Mouse (Mus musculus): ENCODE results near the gene Pias3. TPM values are rescaled to one million over a fixed set of nuclear protein-coding genes. Genes with fewer than 3 reads are reported as not detected.
A peak's percentile ranks its signal among the peaks of the same experiment; 100 is the strongest.

Gene Pias3
- total and polyA plus RNA-seq, 3 experiments, result 5.9 to 21.4 (median 13.1) TPM

DNA sequence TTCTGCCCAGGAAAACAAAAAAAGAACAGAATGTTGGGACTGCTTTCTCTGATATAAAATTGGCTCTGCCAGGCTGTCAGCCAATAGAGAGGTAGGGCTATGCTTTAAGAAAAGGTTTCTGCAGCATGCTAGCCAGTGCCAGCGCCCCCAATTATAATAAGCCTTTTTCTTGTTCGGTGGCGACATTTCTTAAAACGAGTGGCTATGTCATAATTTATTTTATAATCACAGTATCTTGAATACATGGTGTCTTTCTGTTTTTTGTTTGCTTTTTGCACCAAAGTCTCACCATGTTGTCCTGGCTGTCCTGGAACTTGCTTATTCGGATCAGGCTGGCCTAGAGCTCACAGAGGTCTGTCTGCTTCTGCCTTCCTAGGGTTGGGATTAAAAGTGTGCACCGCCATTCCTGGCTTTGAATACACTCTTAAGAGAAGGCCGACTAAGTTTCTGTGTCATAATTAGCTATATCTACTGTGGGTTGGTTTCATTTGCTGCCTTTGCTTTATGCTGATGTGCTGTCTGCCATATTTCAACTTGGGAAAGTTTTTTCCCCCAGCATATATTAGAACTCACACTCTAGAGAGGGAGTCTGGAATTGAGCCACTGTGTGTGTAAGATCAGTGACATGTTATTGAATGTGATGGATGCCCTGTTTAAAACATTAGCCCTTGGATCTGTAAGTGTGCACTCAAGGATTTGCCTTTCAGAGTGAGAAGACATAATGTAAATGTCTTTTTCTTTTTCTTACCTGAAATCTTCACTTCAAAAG, 32.6 kb downstream of the Pias3 start:
- Histone ChIP-seq H3K4me2 (ENCODE audit: insufficient read depth, low read depth, poor library complexity, severe bottlenecking) (peak overlapping the region; percentile 99), H3K9ac (ENCODE audit: insufficient read depth, low read depth) (peak overlapping the region; percentile 98), H3K4me1 (ENCODE audit: control insufficient read depth in 1 of 2, insufficient read depth in 2 of 2) (peaks cover 7 to 45% of the 10 kb centered on the region in 2 experiments), H3K9me3 (replicated peaks; ENCODE audit: low read length) (no peaks in the 10 kb centered on the region), H3K27me3 (replicated peaks) (no peaks in the 10 kb centered on the region), H3K27ac (ENCODE audit: insufficient read depth, low read depth) (no peak overlapping the region), H3K4me3 (replicated peaks in 1 of 3; ENCODE audit: low read depth in 2 of 3, low read length in 2 of 3, poor library complexity in 1 of 3) (peak overlapping the region; percentile 82 to 96 (median 91)), H3K79me2 (replicated peaks; ENCODE audit: control insufficient read depth, extremely low read depth, insufficient read depth, poor library complexity, severe bottlenecking) (peaks cover 62% of the 10 kb centered on the region), H3K36me3 (replicated peaks in 1 of 2; ENCODE audit: control insufficient read depth in 1 of 2, insufficient read depth in 1 of 2, low read length in 1 of 2) (peaks cover 5 to 25% of the 10 kb centered on the region in 2 experiments)
- DNase-seq (ENCODE audit: extremely low read depth), result no peak
- in situ Hi-C loops (cut with MboI; ENCODE audit: low pct_ligation_motif_present, low pct_unique_long_range_greater_than_20kb, low sequenced_read_pairs), result no loop called here
- TF ChIP-seq MXI1 (IDR thresholded peaks at IDR 0.05; ENCODE audit: low read depth, low read length), result peak; percentile 51; the same call in 1 of the 2 replicates
- no peak for TF ChIP-seq MEF2A (IDR thresholded peaks at IDR 0.05; ENCODE audit: borderline replicate concordance, low read depth, low read length)
- dilution Hi-C loops (cut with MboI; ENCODE audit: extremely low pct_ligation_motif_present, extremely low pct_unique_long_range_greater_than_20kb, low sequenced_read_pairs), result no loop called here

DNA sequence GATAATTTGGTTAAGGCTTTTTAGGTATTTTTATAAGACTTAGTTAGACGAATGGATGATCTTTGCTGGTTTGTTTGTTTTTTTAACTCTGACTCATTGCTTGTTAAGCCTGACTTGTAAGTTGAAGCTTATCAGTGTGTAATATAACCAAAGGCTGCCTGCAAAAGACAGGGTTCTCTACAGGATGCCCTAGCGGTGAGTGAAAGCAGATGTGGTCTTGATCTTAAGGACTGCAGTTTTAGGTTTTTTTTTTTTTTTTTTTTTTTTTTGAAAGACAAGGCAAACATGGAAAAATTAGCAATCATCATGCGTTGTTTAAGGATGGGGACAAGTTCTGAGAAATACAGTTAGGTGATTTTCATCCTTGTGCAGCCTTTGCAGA, 33.2 kb downstream of the Pias3 start:
- in situ Hi-C loops (cut with MboI; ENCODE audit: low pct_ligation_motif_present, low pct_unique_long_range_greater_than_20kb, low sequenced_read_pairs) (no loop called here), dilution Hi-C loops (cut with MboI; ENCODE audit: extremely low pct_ligation_motif_present, extremely low pct_unique_long_range_greater_than_20kb, low sequenced_read_pairs) (no loop called here)
- peaks cover 4 to 21% of the 10 kb centered on the region in 2 experiments for H3K36me3 ChIP-seq (replicated peaks in 1 of 2; ENCODE audit: control insufficient read depth in 1 of 2, insufficient read depth in 1 of 2, low read length in 1 of 2)
- H3K4me1 ChIP-seq (ENCODE audit: control insufficient read depth in 1 of 2, insufficient read depth in 2 of 2), result peaks cover 9 to 51% of the 10 kb centered on the region in 2 experiments
- DNase-seq (ENCODE audit: extremely low read depth), result peak; percentile 45
- no peak overlapping the region for H3K27ac ChIP-seq (ENCODE audit: insufficient read depth, low read depth)
- H3K4me2 ChIP-seq (ENCODE audit: insufficient read depth, low read depth, poor library complexity, severe bottlenecking), result peak overlapping the region; percentile 99; the same call in 1 of the 2 replicates
- peaks cover 62% of the 10 kb centered on the region for H3K79me2 ChIP-seq (replicated peaks; ENCODE audit: control insufficient read depth, extremely low read depth, insufficient read depth, poor library complexity, severe bottlenecking)
- H3K4me3 ChIP-seq (replicated peaks in 1 of 3; ENCODE audit: low read depth in 2 of 3, low read length in 2 of 3, poor library complexity in 1 of 3), result peak overlapping the region in 2 of 3 experiments; percentile 91 to 96
- H3K27me3 ChIP-seq (replicated peaks), result no peaks in the 10 kb centered on the region
- H3K9me3 ChIP-seq (replicated peaks; ENCODE audit: low read length), result no peaks in the 10 kb centered on the region
- no peak overlapping the region; the same call in 1 of the 2 replicates for H3K9ac ChIP-seq (ENCODE audit: insufficient read depth, low read depth)
- no peak for TF ChIP-seq KAT2A (IDR thresholded peaks at IDR 0.05; ENCODE audit: insufficient replicate concordance, low read length)
- peak; percentile 96 for TF ChIP-seq ZNF384 (IDR thresholded peaks at IDR 0.05; ENCODE audit: low read depth, low read length)
- peak; percentile 11 to 39; a peak in 2 of 4 replicates for TF ChIP-seq CTCF (conservative IDR thresholded peaks at IDR 0.05 in 1 of 2, IDR thresholded peaks at IDR 0.05 in 1 of 2; ENCODE audit: low read depth in 2 of 2, low read length in 2 of 2)
- TF ChIP-seq PAX5 (IDR thresholded peaks at IDR 0.05; ENCODE audit: low read length), result no peak

DNA sequence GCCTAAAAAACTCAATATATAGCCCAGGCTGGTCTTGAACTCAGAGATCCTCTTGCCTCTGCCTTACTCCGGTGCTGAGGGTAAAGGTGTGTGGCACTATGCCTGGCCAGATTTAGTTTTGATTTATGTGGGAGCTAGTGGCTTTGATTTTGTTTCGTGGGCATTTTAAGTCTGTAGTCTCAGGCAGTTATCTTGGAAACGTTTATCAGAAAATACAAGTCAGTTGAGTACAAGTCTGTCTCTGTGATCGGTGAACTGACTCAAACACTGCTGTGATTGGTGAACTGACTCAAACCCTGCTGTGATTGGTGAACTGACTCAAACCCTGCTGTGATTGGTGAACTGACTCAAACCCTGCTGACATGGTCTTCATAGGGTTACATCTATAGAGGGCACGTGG, 34.6 kb downstream of the Pias3 start:
- peaks cover 6 to 55% of the 10 kb centered on the region in 2 experiments; a peak in 3 of 4 replicates for H3K4me1 ChIP-seq (ENCODE audit: control insufficient read depth in 1 of 2, insufficient read depth in 2 of 2)
- H3K79me2 ChIP-seq (replicated peaks; ENCODE audit: control insufficient read depth, extremely low read depth, insufficient read depth, poor library complexity, severe bottlenecking), result peaks cover 55% of the 10 kb centered on the region
- no peaks in the 10 kb centered on the region for H3K27me3 ChIP-seq (replicated peaks)
- no peak overlapping the region for H3K9ac ChIP-seq (ENCODE audit: insufficient read depth, low read depth)
- in situ Hi-C loops (cut with MboI; ENCODE audit: low pct_ligation_motif_present, low pct_unique_long_range_greater_than_20kb, low sequenced_read_pairs) (no loop called here), dilution Hi-C loops (cut with MboI; ENCODE audit: extremely low pct_ligation_motif_present, extremely low pct_unique_long_range_greater_than_20kb, low sequenced_read_pairs) (no loop called here)
- H3K4me2 ChIP-seq (ENCODE audit: insufficient read depth, low read depth, poor library complexity, severe bottlenecking), result no peak overlapping the region
- no peak for DNase-seq (ENCODE audit: extremely low read depth)
- H3K9me3 ChIP-seq (replicated peaks; ENCODE audit: low read length), result no peaks in the 10 kb centered on the region
- H3K36me3 ChIP-seq (replicated peaks in 1 of 2; ENCODE audit: control insufficient read depth in 1 of 2, insufficient read depth in 1 of 2, low read length in 1 of 2), result peaks cover 0 to 10% of the 10 kb centered on the region in 2 experiments
- TF ChIP-seq ZMIZ1 (IDR thresholded peaks at IDR 0.05; ENCODE audit: low read depth, low read length) (no peak), POLR2A (IDR thresholded peaks at IDR 0.05; ENCODE audit: low read depth, low read length) (no peak), ZKSCAN1 (IDR thresholded peaks at IDR 0.05; ENCODE audit: borderline replicate concordance, low read depth, low read length) (no peak), MYC (IDR thresholded peaks at IDR 0.05; ENCODE audit: low read depth, low read length) (no peak), EP300 (IDR thresholded peaks at IDR 0.05; ENCODE audit: low read length) (no peak), RAD21 (IDR thresholded peaks at IDR 0.05; ENCODE audit: low read depth, low read length) (no peak), RCOR1 (conservative IDR thresholded peaks at IDR 0.05; ENCODE audit: low read depth, low read length) (no peak), JUN (IDR thresholded peaks at IDR 0.05; ENCODE audit: insufficient read depth, low read depth, low read length) (no peak), SMC3 (IDR thresholded peaks at IDR 0.05; ENCODE audit: low read depth, low read length) (no peak), NELFE (IDR thresholded peaks at IDR 0.05; ENCODE audit: low read depth, low read length) (no peak), BHLHE40 (IDR thresholded peaks at IDR 0.05; ENCODE audit: low read depth, low read length) (no peak), CHD2 (IDR thresholded peaks at IDR 0.05; ENCODE audit: low read length) (no peak)
- H3K27ac ChIP-seq (ENCODE audit: insufficient read depth, low read depth), result no peak overlapping the region
- no peak overlapping the region for H3K4me3 ChIP-seq (replicated peaks in 1 of 3; ENCODE audit: low read depth in 2 of 3, low read length in 2 of 3, poor library complexity in 1 of 3)
